In genomic region chr11:18878016-18878415, GRCm38 (mm10) we compare ENCODE assay signal across 9 mouse cellular contexts.
DNase-seq lines count a peak whose midpoint lies in the region; ATAC-seq and TF ChIP-seq lines count a peak whose summit lies in the region.
"Had no signal": no experiment of that assay in that cellular context is flagged by ENCODE, and none has a peak within 500 bp of the region (broad histone marks: within the 10 kb centered on the region; RNA-seq: fewer than 3 reads in every experiment).

No protein-coding gene starts in this region.

- peak; percentile 61 for ATAC-seq in forebrain, embryonic 15.5 days (replicated peaks)
- peak; percentile 48 for ATAC-seq in midbrain, embryonic 15.5 days (replicated peaks)

- no peaks in the 10 kb centered on the region for H3K36me3 ChIP-seq in spleen, adult 2 months (ENCODE audit: control insufficient read depth, insufficient read depth, low read length)
- no peaks in the 10 kb centered on the region for H3K36me3 ChIP-seq in forebrain, embryonic 15.5 days
- no peaks in the 10 kb centered on the region for H3K36me3 ChIP-seq in midbrain, embryonic 15.5 days (replicated peaks)
- H3K36me3 ChIP-seq: G1E had no signal

- 2% methylated on average over 18 of the region's 18 CpGs for WGBS in spleen, adult 2 months
- WGBS in forebrain, embryonic 15.5 days: 1% methylated on average over 18 of the region's 18 CpGs
- under 1% methylated on average over 18 of the region's 18 CpGs for WGBS in midbrain, embryonic 15.5 days

- peak overlapping the region; percentile 28; the same call in 1 of the 2 replicates for H3K4me3 ChIP-seq in spleen, adult 2 months (ENCODE audit: extremely low read depth, insufficient read depth, insufficient read length)
- H3K4me3 ChIP-seq in forebrain, embryonic 15.5 days: peak overlapping the region; percentile 50
- H3K4me3 ChIP-seq in midbrain, embryonic 15.5 days: peak overlapping the region; percentile 42

- peaks cover 5% of the 10 kb centered on the region; the same call in 1 of the 2 replicates for H3K4me1 ChIP-seq in spleen, adult 2 months (ENCODE audit: control insufficient read depth, insufficient read depth, insufficient read length)
- peaks cover 47% of the 10 kb centered on the region for H3K4me1 ChIP-seq in forebrain, embryonic 15.5 days
- H3K4me1 ChIP-seq in midbrain, embryonic 15.5 days: peaks cover 35% of the 10 kb centered on the region

- peak overlapping the region; percentile 57 for H3K9ac ChIP-seq in forebrain, embryonic 15.5 days (replicated peaks)
- peak overlapping the region; percentile 22; the same call in 1 of the 2 replicates for H3K9ac ChIP-seq in midbrain, embryonic 15.5 days

- peaks cover 24% of the 10 kb centered on the region for H3K27me3 ChIP-seq in spleen, adult 2 months (ENCODE audit: control insufficient read depth, insufficient read depth, low read length)
- H3K27me3 ChIP-seq in forebrain, embryonic 15.5 days: peaks cover 34% of the 10 kb centered on the region
- peaks cover 34% of the 10 kb centered on the region for H3K27me3 ChIP-seq in midbrain, embryonic 15.5 days (replicated peaks)

- TF ChIP-seq CTCF in spleen, adult 2 months (IDR thresholded peaks at IDR 0.05; ENCODE audit: extremely low read depth, insufficient read depth, insufficient read length, insufficient replicate concordance): no peak

- H3K9me3 ChIP-seq in forebrain, embryonic 15.5 days: no peaks in the 10 kb centered on the region
- no peaks in the 10 kb centered on the region for H3K9me3 ChIP-seq in midbrain, embryonic 15.5 days
- H3K9me3 ChIP-seq: G1E had no signal

- H3K4me2 ChIP-seq in forebrain, embryonic 15.5 days (replicated peaks): peak overlapping the region; percentile 76
- H3K4me2 ChIP-seq in midbrain, embryonic 15.5 days: peak overlapping the region; percentile 67

- no peak overlapping the region for H3K27ac ChIP-seq in spleen, adult 2 months (ENCODE audit: insufficient read depth, low read length)
- peak overlapping the region; percentile 85 for H3K27ac ChIP-seq in forebrain, embryonic 15.5 days (replicated peaks)
- H3K27ac ChIP-seq in midbrain, embryonic 15.5 days: peak overlapping the region; percentile 79

- DNase-seq in cerebellum, adult 8-10 months: peak; percentile 36
- DNase-seq in cerebellum, adult 11-12 months: no peak
- no peak for DNase-seq in spleen, adult 2 months (ENCODE audit: low read depth in 1 of 2, low spot score in 2 of 2)
- DNase-seq in spleen, postnatal 14 days (ENCODE audit: low spot score in 2 of 2): no peak
- peak; percentile 53 for DNase-seq in kidney, postnatal 10 days
- DNase-seq in thymus, postnatal 14 days: no peak

- no peak for TF ChIP-seq POLR2A in spleen, adult 2 months (IDR thresholded peaks at IDR 0.05; ENCODE audit: low read depth, low read length)

Comparison
In these comparisons a context has a peak if more than half of its experiments do, and no peak if none do; other contexts are left out.
1. DNase-seq: peak in cerebellum, adult 8-10 months (single experiment) and kidney, postnatal 10 days (single experiment); none in cerebellum, adult 11-12 months (single experiment), spleen, adult 2 months (0 of 2), spleen, postnatal 14 days (0 of 2) and thymus, postnatal 14 days (single experiment).
2. Peak in every context shown above with its lines, with median percentiles within 50 percentile points of each other: H3K4me3 ChIP-seq.